Mouse (Mus musculus) megakaryocyte, embryonic 14.5 days (primary cell): ENCODE data around the gene Sema6c. TPM values are rescaled to one million over a fixed set of nuclear protein-coding genes. Genes with fewer than 3 reads are reported as not detected.

Source experiments
- H3K27me3 ChIP-seq: replicated peaks from 2 replicates; pipeline ENCODE3; 2012; ENCODE audit warnings: inconsistent platforms
- H3K36me3 ChIP-seq: replicated peaks from 2 replicates; pipeline ENCODE3; 2012; ENCODE audit warnings: low read length, inconsistent platforms, mixed read lengths
- H3K4me1 ChIP-seq: 2 replicates; pipeline ENCODE4 v1.6.1; 2012; ENCODE audit warnings: inconsistent platforms
- H3K4me3 ChIP-seq: replicated peaks from 2 replicates; pipeline ENCODE3; 2012; ENCODE audit warnings: moderate library complexity, mild to moderate bottlenecking, inconsistent platforms
- H3K9me3 ChIP-seq: 2 replicates; pipeline ENCODE4 v1.6.1; 2012; ENCODE audit warnings: inconsistent platforms
- FLI1 ChIP-seq: IDR thresholded peaks from 2 replicates; pipeline ENCODE4 v1.6.1; 2012; ENCODE audit warnings: low read length, inconsistent platforms, mixed read lengths
- GATA1 ChIP-seq: IDR thresholded peaks from 3 replicates; pipeline ENCODE4 v1.6.1; 2012; ENCODE audit warnings: mixed read lengths, low read length, inconsistent platforms, borderline replicate concordance
- polyA plus RNA-seq: library from polyadenylated mRNA; stranded (reverse); fragments of >175 nt; gene quantifications from 2 replicates; pipeline ENCODE4 v1.2.3, GENCODE M21; 2012; ENCODE audit warnings: low replicate concordance; ENCODE audit not compliant: insufficient read depth

Sema6c gene
- polyA plus RNA-seq, 1 experiment = 1.2 TPM

- no peak for TF ChIP-seq GATA1
- TF ChIP-seq FLI1 = no peak
- no peak overlapping the region for H3K4me3 ChIP-seq
- H3K9me3 ChIP-seq = no peaks in the 10 kb centered on the region
- peaks cover 82% of the 10 kb centered on the region for H3K27me3 ChIP-seq
- no peaks in the 10 kb centered on the region for H3K36me3 ChIP-seq
- peaks cover 50% of the 10 kb centered on the region for H3K4me1 ChIP-seq
Measured at GRCm38 (mm10) chr3:95164256-95164550, 3.9 kb downstream of the Sema6c start.

GRCm38 (mm10) chr3:95164840-95165239, 4.6 kb downstream of the Sema6c start:
- H3K9me3 ChIP-seq = no peaks in the 10 kb centered on the region
- H3K4me1 ChIP-seq = peaks cover 43% of the 10 kb centered on the region
- TF ChIP-seq FLI1 = no peak
- H3K4me3 ChIP-seq = no peak overlapping the region
- no peaks in the 10 kb centered on the region for H3K36me3 ChIP-seq
- peaks cover 88% of the 10 kb centered on the region for H3K27me3 ChIP-seq

GRCm38 (mm10) chr3:95169996-95170395, 9.7 kb downstream of the Sema6c start:
- peaks cover 86% of the 10 kb centered on the region for H3K27me3 ChIP-seq

GRCm38 (mm10) chr3:95171105-95171504, 10.8 kb downstream of the Sema6c start:
- peaks cover 44% of the 10 kb centered on the region for H3K4me1 ChIP-seq
- H3K36me3 ChIP-seq = no peaks in the 10 kb centered on the region
- H3K4me3 ChIP-seq = no peak overlapping the region
- H3K27me3 ChIP-seq = peaks cover 79% of the 10 kb centered on the region
- peaks cover 7% of the 10 kb centered on the region; the same call in 1 of the 2 replicates for H3K9me3 ChIP-seq
- TF ChIP-seq GATA1 (no peak), FLI1 (no peak)

More at GRCm38 (mm10) chr3:95169996-95170395, 9.7 kb downstream of the Sema6c start:
- H3K36me3 ChIP-seq = no peaks in the 10 kb centered on the region
- H3K4me1 ChIP-seq = peaks cover 36% of the 10 kb centered on the region
- no peak overlapping the region for H3K4me3 ChIP-seq
- TF ChIP-seq FLI1 (no peak), GATA1 (no peak)
- peaks cover 7% of the 10 kb centered on the region; the same call in 1 of the 2 replicates for H3K9me3 ChIP-seq

GRCm38 (mm10) chr3:95172526-95173255, 12.4 kb downstream of the Sema6c start:
- Histone ChIP-seq H3K4me1 (peaks cover 51% of the 10 kb centered on the region), H3K9me3 (peaks cover 7% of the 10 kb centered on the region; the same call in 1 of the 2 replicates), H3K36me3 (no peaks in the 10 kb centered on the region), H3K27me3 (peaks cover 67% of the 10 kb centered on the region), H3K4me3 (peak overlapping the region; percentile 88)
- TF ChIP-seq GATA1 (no peak), FLI1 (no peak)

GRCm38 (mm10) chr3:95173256-95173949, 13.1 kb downstream of the Sema6c start:
- Histone ChIP-seq H3K27me3 (peaks cover 60% of the 10 kb centered on the region), H3K4me1 (peaks cover 48% of the 10 kb centered on the region), H3K9me3 (peaks cover 7% of the 10 kb centered on the region; the same call in 1 of the 2 replicates), H3K36me3 (no peaks in the 10 kb centered on the region), H3K4me3 (peak overlapping the region; percentile 88)
- TF ChIP-seq FLI1 (no peak), GATA1 (no peak)

- Histone ChIP-seq H3K9me3 (peaks cover 7% of the 10 kb centered on the region; the same call in 1 of the 2 replicates), H3K4me1 (peaks cover 48% of the 10 kb centered on the region), H3K4me3 (peak overlapping the region; percentile 88), H3K27me3 (peaks cover 53% of the 10 kb centered on the region), H3K36me3 (no peaks in the 10 kb centered on the region)
- TF ChIP-seq FLI1 = no peak
- TF ChIP-seq GATA1 = no peak
Measured at GRCm38 (mm10) chr3:95174011-95174592, 13.8 kb downstream of the Sema6c start.

- TF ChIP-seq GATA1 (no peak), FLI1 (no peak)
- Histone ChIP-seq H3K4me1 (peaks cover 59% of the 10 kb centered on the region), H3K27me3 (peaks cover 29% of the 10 kb centered on the region), H3K36me3 (peaks cover 8% of the 10 kb centered on the region), H3K9me3 (peaks cover 7% of the 10 kb centered on the region; the same call in 1 of the 2 replicates), H3K4me3 (no peak overlapping the region)
Measured at GRCm38 (mm10) chr3:95176500-95176899, 16.2 kb downstream of the Sema6c start.

- Histone ChIP-seq H3K9me3 (peaks cover 4% of the 10 kb centered on the region; the same call in 1 of the 2 replicates), H3K4me1 (peaks cover 59% of the 10 kb centered on the region), H3K36me3 (peaks cover 17% of the 10 kb centered on the region), H3K27me3 (peaks cover 18% of the 10 kb centered on the region), H3K4me3 (no peak overlapping the region)
- TF ChIP-seq FLI1 = no peak
- no peak for TF ChIP-seq GATA1
Measured at GRCm38 (mm10) chr3:95177583-95177982, 17.3 kb downstream of the Sema6c start.

GRCm38 (mm10) chr3:95178948-95179347, 18.7 kb downstream of the Sema6c start:
- Histone ChIP-seq H3K4me1 (peaks cover 45% of the 10 kb centered on the region), H3K4me3 (no peak overlapping the region), H3K27me3 (peaks cover 4% of the 10 kb centered on the region), H3K36me3 (peaks cover 30% of the 10 kb centered on the region), H3K9me3 (no peaks in the 10 kb centered on the region)
- TF ChIP-seq FLI1 (no peak), GATA1 (no peak)
